Mouse (Mus musculus) stomach, postnatal 0 days (tissue): ENCODE data around the gene Hs6st1.

Source experiments
- CTCF ChIP-seq: IDR thresholded peaks from 2 replicates; pipeline ENCODE4 v1.5.1; 2016; ENCODE audit warnings: antibody characterized with exemption, low read depth, mild to moderate bottlenecking, moderate library complexity
- EP300 ChIP-seq: optimal IDR thresholded peaks from 2 replicates; pipeline ENCODE3; 2016; ENCODE audit warnings: antibody characterized with exemption

GRCm38 (mm10) chr1:36140311-36140710 lies 72.1 kb downstream of the Hs6st1 start:
- TF ChIP-seq CTCF (no peak), EP300 (no peak)
